Comparison of ENCODE assay signal across 8 mouse cellular contexts in genomic region chr6:34862791-34863403, GRCm38 (mm10). TPM values are rescaled to one million over a fixed set of nuclear protein-coding genes. Genes with fewer than 3 reads are reported as not detected.
A peak's percentile ranks its signal among the peaks of the same experiment; 100 is the strongest.
DNase-seq lines count a peak whose midpoint lies in the region; ATAC-seq lines count a peak whose summit lies in the region.

Tmem140 (plus strand) TSS chr6:34863146.

- H3K4me3 ChIP-seq in kidney, embryonic 15.5 days (replicated peaks): peak within 1 kb of the TSS; percentile 17
- no peak within 1 kb of the TSS for H3K4me3 ChIP-seq in midbrain, embryonic 15.5 days

- H3K4me2 ChIP-seq in kidney, embryonic 15.5 days: peak within 1 kb of the TSS; percentile 45
- H3K4me2 ChIP-seq in midbrain, embryonic 15.5 days: no peak within 1 kb of the TSS

- H3K9ac ChIP-seq in kidney, embryonic 15.5 days: no peak within 1 kb of the TSS
- H3K9ac ChIP-seq in midbrain, embryonic 15.5 days: no peak within 1 kb of the TSS

- peak; percentile 81 for DNase-seq in CD4-positive, CD25-positive, alpha-beta regulatory T cell, adult 2 months (ENCODE audit: low read depth, low spot score)
- DNase-seq in adrenal gland, adult 2 months: peak; percentile 74
- DNase-seq in heart, adult 18-20 months: peak; percentile 80 to 86
- DNase-seq in cerebellum, postnatal 36 days: no peak
- DNase-seq in frontal cortex, postnatal 36 days (ENCODE audit: low spot score in 2 of 2): no peak

- ATAC-seq in kidney, embryonic 15.5 days (replicated peaks; ENCODE audit: low FRiP score): no peak
- peak; percentile 68 for ATAC-seq in megakaryocyte, adult 5-6 weeks (ENCODE audit: poor library complexity, severe bottlenecking)
- ATAC-seq in midbrain, embryonic 15.5 days (replicated peaks): no peak

- no peaks in the 10 kb centered on the region for H3K9me3 ChIP-seq in kidney, embryonic 15.5 days (replicated peaks)
- H3K9me3 ChIP-seq in midbrain, embryonic 15.5 days: no peaks in the 10 kb centered on the region

- no peaks in the 10 kb centered on the region for H3K27me3 ChIP-seq in kidney, embryonic 15.5 days
- H3K27me3 ChIP-seq in midbrain, embryonic 15.5 days (replicated peaks): no peaks in the 10 kb centered on the region

- 23% methylated on average over 11 of the region's 11 CpGs for WGBS in kidney, embryonic 15.5 days
- WGBS in midbrain, embryonic 15.5 days: 70% methylated on average over 11 of the region's 11 CpGs

- peaks cover 32% of the 10 kb centered on the region for H3K4me1 ChIP-seq in kidney, embryonic 15.5 days
- no peaks in the 10 kb centered on the region for H3K4me1 ChIP-seq in midbrain, embryonic 15.5 days

- H3K27ac ChIP-seq in kidney, embryonic 15.5 days: no peak within 1 kb of the TSS
- H3K27ac ChIP-seq in midbrain, embryonic 15.5 days: no peak within 1 kb of the TSS

- no peaks in the 10 kb centered on the region for H3K36me3 ChIP-seq in kidney, embryonic 15.5 days
- no peaks in the 10 kb centered on the region for H3K36me3 ChIP-seq in midbrain, embryonic 15.5 days (replicated peaks)

RNA-seq across cellular contexts. Expression of gene Tmem140, which starts in this region (rescaled TPM):
- 10 to 100 TPM; 15.5 to 25.7 TPM for total RNA-seq in adrenal gland, adult 2 months (2021)
- 28.4 and 31.5 TPM in 2 replicates for polyA plus RNA-seq in adrenal gland, adult 2 months (2012; rRNA removed)
- total RNA-seq in heart, adult 18-20 months (2021): 10 to 100 TPM; 26.5 to 32.4 TPM
- 1.9 and 2.3 TPM in 2 replicates for polyA plus RNA-seq in kidney, embryonic 15.5 days (2015; fragmentation: Nextera tagmentation; extraction: Ambion mirVana)
- 3.1 and 5.0 TPM in 2 replicates for total RNA-seq in megakaryocyte, adult 5-6 weeks (2015)
- 2.8 and 6.1 TPM in 2 replicates for total RNA-seq in megakaryocyte, adult 5-6 weeks (2017)
- polyA plus RNA-seq in midbrain, embryonic 15.5 days (2015; fragmentation: Nextera tagmentation; extraction: Ambion mirVana): 1.5 and 1.9 TPM in 2 replicates

Comparison
In these comparisons a context has a peak if more than half of its experiments do, and no peak if none do; other contexts are left out.
1. DNase-seq: peak in CD4-positive, CD25-positive, alpha-beta regulatory T cell, adult 2 months (single experiment), adrenal gland, adult 2 months (single experiment) and heart, adult 18-20 months (2 of 2); none in cerebellum, postnatal 36 days (0 of 2) and frontal cortex, postnatal 36 days (0 of 2).